Mouse (Mus musculus) cortical plate, adult 2 months (tissue): ENCODE data around the gene Gm6583.

ENCODE experiments used
- CTCF ChIP-seq: fragments of 200-500 bp; IDR thresholded peaks from 2 replicates; pipeline ENCODE4 v1.5.1; 2011; ENCODE audit warnings: mild to moderate bottlenecking, control low read depth, low read length; ENCODE audit not compliant: insufficient read depth; ENCODE audit errors: extremely low read depth
- POLR2A ChIP-seq: fragments of 200-500 bp; IDR thresholded peaks from 2 replicates; pipeline ENCODE4 v1.6.1; 2011; ENCODE audit warnings: mild to moderate bottlenecking, low read length, control low read depth; ENCODE audit not compliant: insufficient read depth; ENCODE audit errors: extremely low read depth

GRCm38 (mm10) chr5:112367338-112367737, 11.5 kb upstream of the Gm6583 start:
- TF ChIP-seq CTCF (peak; percentile 37; the same call in 1 of the 2 replicates), POLR2A (no peak)
